Comparison of ENCODE assay signal across 24 mouse cellular contexts in genomic region chr9:115473037-115473436, GRCm38 (mm10).
"Had no signal": no experiment of that assay in that cellular context is flagged by ENCODE, and none has a peak within 500 bp of the region (broad histone marks: within the 10 kb centered on the region; RNA-seq: fewer than 3 reads in every experiment).

No protein-coding gene starts in this region.

- H3K27ac ChIP-seq: gastrocnemius, adult 2 months; heart, adult 2 months; heart, embryonic 13.5 days; heart, embryonic 15.5 days; hindbrain, embryonic 10.5 days; hindbrain, embryonic 12.5 days; hindbrain, embryonic 14.5 days; intestine, embryonic 15.5 days; left cerebral cortex, adult 2 months; limb, embryonic 10.5 days; limb, embryonic 12.5 days had no signal

- H3K36me3 ChIP-seq: heart, embryonic 13.5 days; heart, embryonic 15.5 days; hindbrain, embryonic 10.5 days; hindbrain, embryonic 12.5 days; intestine, embryonic 15.5 days; limb, embryonic 10.5 days; limb, embryonic 12.5 days had no signal

- H3K4me2 ChIP-seq: heart, embryonic 11.5 days; heart, embryonic 13.5 days; heart, embryonic 15.5 days; hindbrain, embryonic 12.5 days; hindbrain, embryonic 14.5 days; intestine, embryonic 15.5 days; limb, embryonic 12.5 days had no signal

- DNase-seq: gastrocnemius, adult 2 months; gastrocnemius, postnatal 10 days; gastrocnemius, postnatal 25 days; heart, adult 2 months; heart, postnatal 14 days; heart, postnatal 4 days; kidney, adult 18-20 months; kidney, adult 8-10 months; kidney, postnatal 10 days; kidney, postnatal 25 days; layer of hippocampus, adult 9-11 months had no signal

- H3K9me3 ChIP-seq: heart, embryonic 15.5 days; intestine, embryonic 15.5 days; limb, embryonic 10.5 days had no signal

- ATAC-seq: hindbrain, embryonic 16.5 days; inflammation-experienced regulatory T-cells, adult 6 months; intestine, embryonic 15.5 days; intestine, postnatal 0 days had no signal

- H3K4me3 ChIP-seq: gastrocnemius, adult 2 months; heart, adult 2 months; heart, embryonic 13.5 days; heart, embryonic 15.5 days; hindbrain, embryonic 10.5 days; hindbrain, embryonic 12.5 days; intestine, embryonic 15.5 days; left cerebral cortex, adult 2 months; limb, embryonic 10.5 days; limb, embryonic 12.5 days had no signal

- H3K27me3 ChIP-seq: heart, embryonic 13.5 days; heart, embryonic 15.5 days; hindbrain, embryonic 12.5 days; intestine, embryonic 15.5 days; limb, embryonic 12.5 days had no signal

- H3K9ac ChIP-seq: heart, embryonic 13.5 days; heart, embryonic 15.5 days; hindbrain, embryonic 12.5 days; hindbrain, embryonic 14.5 days; intestine, embryonic 15.5 days; limb, embryonic 12.5 days had no signal

- H3K4me1 ChIP-seq: heart, embryonic 13.5 days; heart, embryonic 15.5 days; hindbrain, embryonic 10.5 days; hindbrain, embryonic 12.5 days; intestine, embryonic 15.5 days; limb, embryonic 10.5 days; limb, embryonic 12.5 days had no signal
